7 mouse cellular contexts compared by ENCODE assay signal in genomic region chr10:71237516-71238239, GRCm38 (mm10). TPM values are rescaled to one million over a fixed set of nuclear protein-coding genes. Genes with fewer than 3 reads are reported as not detected.
A peak's percentile ranks its signal among the peaks of the same experiment; 100 is the strongest.
DNase-seq lines count a peak whose midpoint lies in the region; ATAC-seq lines count a peak whose summit lies in the region.

No protein-coding gene starts in this region.

- H3K4me2 ChIP-seq in midbrain, embryonic 13.5 days (replicated peaks), result peak overlapping the region; percentile 89

- peak; percentile 95 for DNase-seq in adrenal gland, adult 8-10 months
- DNase-seq in embryo, embryonic 9.5 days (ENCODE audit: extremely low spot score), result peak; percentile 99
- DNase-seq in kidney, adult 11 months, result peak; percentile 93
- DNase-seq in limb, embryonic 10.5 days (ENCODE audit: low spot score), result peak; percentile 99
- peak; percentile 91 for DNase-seq in spleen, adult 12 weeks (ENCODE audit: low spot score)

- H3K4me1 ChIP-seq in limb, embryonic 10.5 days, result peaks cover 9% of the 10 kb centered on the region
- H3K4me1 ChIP-seq in midbrain, embryonic 13.5 days (replicated peaks), result peaks cover 20% of the 10 kb centered on the region

- peak overlapping the region; percentile 92 for H3K27ac ChIP-seq in limb, embryonic 10.5 days
- H3K27ac ChIP-seq in midbrain, embryonic 13.5 days, result peak overlapping the region; percentile 61

- no peaks in the 10 kb centered on the region for H3K9me3 ChIP-seq in limb, embryonic 10.5 days (replicated peaks)
- no peaks in the 10 kb centered on the region for H3K9me3 ChIP-seq in midbrain, embryonic 13.5 days

- peak overlapping the region; percentile 87 for H3K4me3 ChIP-seq in limb, embryonic 10.5 days
- H3K4me3 ChIP-seq in midbrain, embryonic 13.5 days (replicated peaks), result peak overlapping the region; percentile 85

- peaks cover 35% of the 10 kb centered on the region for H3K36me3 ChIP-seq in limb, embryonic 10.5 days
- H3K36me3 ChIP-seq in midbrain, embryonic 13.5 days, result peaks cover 24% of the 10 kb centered on the region

- ATAC-seq in granulocyte monocyte progenitor cell, adult 5-6 weeks (replicated peaks; ENCODE audit: poor library complexity, severe bottlenecking), result peak; percentile 95
- ATAC-seq in midbrain, embryonic 13.5 days, result peak; percentile 100

- under 1% methylated on average over 68 of the region's 68 CpGs for WGBS in limb, embryonic 10.5 days
- WGBS in midbrain, embryonic 13.5 days, result under 1% methylated on average over 66 of the region's 68 CpGs

- no peaks in the 10 kb centered on the region for H3K27me3 ChIP-seq in limb, embryonic 10.5 days (ENCODE audit: low read depth, poor library complexity, severe bottlenecking)
- no peaks in the 10 kb centered on the region for H3K27me3 ChIP-seq in midbrain, embryonic 13.5 days

- peak overlapping the region; percentile 90 for H3K9ac ChIP-seq in midbrain, embryonic 13.5 days (replicated peaks)

RNA-seq across cellular contexts. Expression of gene Tfam, which starts 0.4 kb away (rescaled TPM):
- total RNA-seq in adrenal gland, adult 8-10 months (2022), result 10 to 100 TPM; 45.4 to 56.1 (median 51.8) TPM
- total RNA-seq in granulocyte monocyte progenitor cell, adult 5-6 weeks (2014; fragmentation: Nextera tagmentation), result 52.6 and 71.6 TPM in 2 replicates
- total RNA-seq in granulocyte monocyte progenitor cell, adult 5-6 weeks (2017), result 73.2 and 91.8 TPM in 2 replicates
- polyA plus RNA-seq in limb, embryonic 10.5 days (2016; fragmentation: Nextera tagmentation; extraction: Ambion mirVana), result 90.7 and 91.3 TPM in 2 replicates
- polyA plus RNA-seq in midbrain, embryonic 13.5 days (2015; fragmentation: Nextera tagmentation; extraction: Ambion mirVana), result 57.9 and 58.5 TPM in 2 replicates

RNA-seq across cellular contexts. Expression of gene Ube2d1, which starts 47.4 kb away (rescaled TPM):
- total RNA-seq in adrenal gland, adult 8-10 months (2022), result 10 to 100 TPM; 17.1 to 23.0 (median 21.3) TPM
- 40.5 and 61.7 TPM in 2 replicates for total RNA-seq in granulocyte monocyte progenitor cell, adult 5-6 weeks (2014; fragmentation: Nextera tagmentation)
- total RNA-seq in granulocyte monocyte progenitor cell, adult 5-6 weeks (2017), result 11.2 and 15.2 TPM in 2 replicates
- polyA plus RNA-seq in limb, embryonic 10.5 days (2016; fragmentation: Nextera tagmentation; extraction: Ambion mirVana), result 86.7 and 94.2 TPM in 2 replicates
- 173 and 176 TPM in 2 replicates for polyA plus RNA-seq in midbrain, embryonic 13.5 days (2015; fragmentation: Nextera tagmentation; extraction: Ambion mirVana)

Comparison
In these comparisons a context has a peak if more than half of its experiments do, and no peak if none do; other contexts are left out.
1. Peak in every context shown above with its lines: DNase-seq, ATAC-seq, H3K4me3 ChIP-seq and H3K27ac ChIP-seq.